Mouse (Mus musculus): Measurements from ENCODE around the gene Paf1. TPM values are rescaled to one million over a fixed set of nuclear protein-coding genes. Genes with fewer than 3 reads are reported as not detected.

Gene Paf1
- polyA plus RNA-seq, 1 experiment from 2014 or later, result 82.0 TPM

DNA sequence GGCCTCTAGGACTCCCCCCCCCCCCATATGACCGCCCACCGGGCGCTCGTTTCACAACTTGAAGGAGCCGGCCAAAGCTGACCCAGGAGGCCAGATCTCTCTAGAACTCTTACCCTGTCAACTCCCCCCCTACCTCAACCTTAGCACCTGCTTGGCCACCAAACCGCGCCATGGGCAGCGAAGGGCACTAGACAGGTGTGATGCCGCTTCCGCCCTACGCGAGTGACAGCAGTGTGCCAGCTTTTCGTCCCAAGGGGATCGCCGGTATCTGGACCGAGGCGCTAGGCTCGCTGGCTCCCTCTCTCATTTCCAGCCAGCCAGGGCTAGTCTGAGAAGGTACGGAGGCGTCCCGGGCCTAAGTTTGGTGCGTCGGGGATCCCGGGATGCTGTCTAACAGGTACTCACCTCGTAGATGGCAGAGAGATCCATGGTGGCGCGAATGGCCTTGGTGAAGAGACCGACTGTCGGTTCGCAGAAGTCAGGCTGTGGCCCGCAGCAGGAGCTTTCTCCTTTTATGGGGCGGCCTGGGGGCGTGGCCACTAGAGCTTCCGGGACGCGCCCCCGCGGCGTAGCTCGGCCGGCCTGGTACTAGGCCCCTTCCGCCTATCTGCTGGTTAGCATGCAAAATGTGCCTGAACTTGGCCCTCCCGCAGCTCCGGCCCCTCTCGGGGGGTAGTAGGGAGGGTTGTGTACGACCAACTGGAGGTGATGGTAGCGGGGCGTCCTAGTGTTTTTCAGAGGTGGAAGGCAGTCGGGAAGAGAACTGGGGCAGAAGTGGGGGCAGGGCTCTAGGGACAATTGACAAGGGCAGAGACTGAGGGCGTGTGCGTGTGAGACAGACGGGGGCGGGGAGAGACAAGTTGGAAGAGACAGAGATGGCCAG, 13.7 kb upstream of the Paf1 start:
- peak; percentile 45 for ATAC-seq (replicated peaks; ENCODE audit: low FRiP score)
- under 1% methylated on average over 53 of the region's 53 CpGs for WGBS
- peak; percentile 89 for DNase-seq (ENCODE audit: low spot score)
- Histone ChIP-seq H3K27ac (ENCODE audit: low read depth, low read length) (peak overlapping the region; percentile 8; the same call in 1 of the 2 replicates), H3K4me1 (replicated peaks; ENCODE audit: control insufficient read depth, insufficient read depth, low read length) (peaks cover 34% of the 10 kb centered on the region), H3K4me2 (ENCODE audit: low read depth, low read length, severe bottlenecking) (peak overlapping the region; percentile 78), H3K27me3 (ENCODE audit: control insufficient read depth, insufficient read depth, low read length) (0 out of 2 replicates have a peak, but pooled peaks cover 2% of the 10 kb centered on the region), H3K36me3 (ENCODE audit: control insufficient read depth, insufficient read depth, low read length) (no peaks in the 10 kb centered on the region), H3K9ac (ENCODE audit: low read length) (peak overlapping the region; percentile 72), H3K9me3 (ENCODE audit: control insufficient read depth, low read length) (no peaks in the 10 kb centered on the region), H3K4me3 (ENCODE audit: low read depth, low read length) (peak overlapping the region; percentile 47)

DNA sequence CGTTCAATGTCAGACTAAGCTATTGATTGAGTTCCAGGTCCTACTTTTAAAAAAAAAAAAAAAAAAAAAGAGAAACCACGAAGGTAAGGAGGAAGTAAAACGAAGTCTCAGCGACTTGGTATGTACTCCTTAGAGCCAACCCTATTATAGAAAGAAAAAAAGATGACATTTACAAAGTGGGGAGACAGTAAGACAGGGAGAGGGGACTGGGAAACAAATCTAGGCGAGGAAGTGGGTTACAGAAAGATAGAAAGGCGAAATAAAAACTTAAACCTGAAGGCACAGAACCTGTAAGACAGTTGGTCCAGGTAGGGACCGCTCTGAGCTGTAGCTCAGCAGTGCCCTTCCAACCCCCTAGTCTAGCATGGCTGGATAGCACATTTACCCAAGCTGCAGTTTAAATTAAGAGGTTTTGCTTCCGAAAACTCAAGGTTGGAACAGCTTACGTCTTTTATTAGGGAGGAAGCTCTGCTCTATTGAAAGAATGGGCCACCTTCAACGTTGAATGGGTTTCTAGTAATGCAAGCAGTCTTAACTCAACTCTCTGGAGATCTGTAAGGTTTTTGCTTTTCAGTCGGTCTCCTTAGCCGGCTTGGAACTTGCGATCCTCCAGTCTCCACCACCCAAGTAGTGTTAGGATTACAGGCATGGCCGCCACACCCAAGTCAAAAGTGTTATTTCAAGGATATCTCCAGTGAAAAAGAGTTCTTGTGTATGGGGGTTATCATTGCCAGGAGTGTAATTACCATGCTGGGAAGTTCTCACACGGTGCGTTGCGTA, 12.3 kb upstream of the Paf1 start, which contains the start of gene Zfp36:
TSS of gene Zfp36 (minus strand) at position 17 of the 780 bp plus-strand sequence.
- 57% methylated on average over 17 of the region's 17 CpGs for WGBS
- Histone ChIP-seq H3K27ac (ENCODE audit: low read depth, low read length) (peak within 1 kb of the TSS; percentile 66; the same call in 1 of the 2 replicates), H3K4me2 (ENCODE audit: low read depth, low read length, severe bottlenecking) (peak within 1 kb of the TSS; percentile 78), H3K9ac (ENCODE audit: low read length) (peak within 1 kb of the TSS; percentile 72), H3K9me3 (ENCODE audit: control insufficient read depth, low read length) (no peaks in the 10 kb centered on the region), H3K4me3 (ENCODE audit: low read depth, low read length) (peak within 1 kb of the TSS; percentile 47), H3K27me3 (ENCODE audit: control insufficient read depth, insufficient read depth, low read length) (0 out of 2 replicates have a peak, but pooled peaks cover 2% of the 10 kb centered on the region), H3K36me3 (ENCODE audit: control insufficient read depth, insufficient read depth, low read length) (no peaks in the 10 kb centered on the region), H3K4me1 (replicated peaks; ENCODE audit: control insufficient read depth, insufficient read depth, low read length) (peaks cover 31% of the 10 kb centered on the region)
- DNase-seq (ENCODE audit: low spot score) (no peak), ATAC-seq (replicated peaks; ENCODE audit: low FRiP score) (no peak)

DNA sequence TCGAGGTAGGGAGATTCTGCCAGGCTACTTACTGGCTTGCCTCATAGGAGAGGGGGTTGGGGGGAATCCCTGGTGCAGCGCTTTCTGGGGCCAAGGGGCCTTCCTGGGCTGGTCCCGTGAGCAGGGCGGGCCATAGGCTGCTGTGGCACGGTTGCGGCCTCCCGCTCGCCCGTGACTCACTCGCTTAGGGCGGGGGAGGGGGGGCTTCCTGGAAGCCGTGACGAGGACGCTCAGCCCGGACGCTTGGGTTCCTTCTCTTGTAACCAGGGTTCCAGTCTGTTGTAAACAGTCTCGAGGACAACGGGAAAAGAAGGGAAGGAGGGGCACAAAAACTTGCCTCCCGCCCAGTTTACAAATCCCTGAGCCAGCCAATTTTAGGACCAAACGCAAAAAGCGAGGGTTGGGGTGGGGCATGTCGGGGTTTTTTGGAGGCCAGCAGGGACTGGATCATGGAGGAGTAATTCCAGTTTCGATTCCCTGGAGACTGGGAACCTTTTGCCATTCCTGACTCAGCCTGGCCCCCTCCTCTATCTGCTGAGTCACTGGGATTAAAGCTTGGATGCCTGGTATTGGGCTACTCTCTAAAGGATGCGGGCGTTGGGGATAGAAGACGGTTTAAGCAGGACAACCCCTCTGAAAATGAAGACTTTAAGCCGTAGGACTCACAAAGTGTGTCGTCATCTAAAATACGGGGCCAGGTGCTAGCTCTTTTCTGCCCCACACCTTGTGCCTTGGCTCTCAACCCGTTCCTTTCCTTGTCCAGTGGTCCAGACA, 11.5 kb upstream of the Paf1 start:
- Histone ChIP-seq H3K27ac (ENCODE audit: low read depth, low read length) (peak overlapping the region; percentile 66), H3K36me3 (ENCODE audit: control insufficient read depth, insufficient read depth, low read length) (no peaks in the 10 kb centered on the region), H3K4me2 (ENCODE audit: low read depth, low read length, severe bottlenecking) (peak overlapping the region; percentile 54), H3K9ac (ENCODE audit: low read length) (peak overlapping the region; percentile 69), H3K4me3 (ENCODE audit: low read depth, low read length) (peak overlapping the region; percentile 10; the same call in 1 of the 2 replicates), H3K4me1 (replicated peaks; ENCODE audit: control insufficient read depth, insufficient read depth, low read length) (peaks cover 27% of the 10 kb centered on the region), H3K27me3 (ENCODE audit: control insufficient read depth, insufficient read depth, low read length) (0 out of 2 replicates have a peak, but pooled peaks cover 2% of the 10 kb centered on the region), H3K9me3 (ENCODE audit: control insufficient read depth, low read length) (no peaks in the 10 kb centered on the region)
- WGBS, result 6% methylated on average over 30 of the region's 30 CpGs
- peak; percentile 73 for DNase-seq (ENCODE audit: low spot score)
- ATAC-seq (replicated peaks; ENCODE audit: low FRiP score), result peak; percentile 40; the same call in 1 of the 2 replicates

DNA sequence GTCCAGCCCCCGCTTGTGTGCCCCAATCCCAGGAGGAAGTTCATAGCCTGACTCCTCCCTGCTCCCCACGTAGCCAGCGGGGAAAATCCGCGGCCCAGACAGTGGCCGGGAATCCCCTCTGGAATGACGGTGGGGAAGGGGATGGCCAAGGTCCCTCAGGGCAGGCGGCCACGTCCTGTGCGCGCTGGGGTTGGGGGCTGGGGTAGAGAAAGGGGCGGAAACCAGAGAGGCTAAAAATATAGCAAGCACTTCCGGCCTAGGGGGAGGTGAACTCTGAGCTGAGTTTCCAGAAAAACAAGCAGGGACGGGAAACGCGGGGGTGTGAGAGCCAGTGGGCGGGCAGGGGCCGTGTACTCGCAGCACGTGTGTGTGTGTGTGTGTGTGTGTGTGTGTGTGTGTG, 10.8 kb upstream of the Paf1 start:
- 3% methylated on average over 19 of the region's 20 CpGs for WGBS
- Histone ChIP-seq H3K4me2 (ENCODE audit: low read depth, low read length, severe bottlenecking) (peak overlapping the region; percentile 54), H3K9ac (ENCODE audit: low read length) (peak overlapping the region; percentile 69), H3K36me3 (ENCODE audit: control insufficient read depth, insufficient read depth, low read length) (no peaks in the 10 kb centered on the region), H3K9me3 (ENCODE audit: control insufficient read depth, low read length) (no peaks in the 10 kb centered on the region), H3K27ac (ENCODE audit: low read depth, low read length) (peak overlapping the region; percentile 66), H3K4me3 (ENCODE audit: low read depth, low read length) (peak overlapping the region; percentile 24), H3K27me3 (ENCODE audit: control insufficient read depth, insufficient read depth, low read length) (0 out of 2 replicates have a peak, but pooled peaks cover 2% of the 10 kb centered on the region), H3K4me1 (replicated peaks; ENCODE audit: control insufficient read depth, insufficient read depth, low read length) (peaks cover 24% of the 10 kb centered on the region)
- DNase-seq (ENCODE audit: low spot score) (peak; percentile 80), ATAC-seq (replicated peaks; ENCODE audit: low FRiP score) (no peak)

DNA sequence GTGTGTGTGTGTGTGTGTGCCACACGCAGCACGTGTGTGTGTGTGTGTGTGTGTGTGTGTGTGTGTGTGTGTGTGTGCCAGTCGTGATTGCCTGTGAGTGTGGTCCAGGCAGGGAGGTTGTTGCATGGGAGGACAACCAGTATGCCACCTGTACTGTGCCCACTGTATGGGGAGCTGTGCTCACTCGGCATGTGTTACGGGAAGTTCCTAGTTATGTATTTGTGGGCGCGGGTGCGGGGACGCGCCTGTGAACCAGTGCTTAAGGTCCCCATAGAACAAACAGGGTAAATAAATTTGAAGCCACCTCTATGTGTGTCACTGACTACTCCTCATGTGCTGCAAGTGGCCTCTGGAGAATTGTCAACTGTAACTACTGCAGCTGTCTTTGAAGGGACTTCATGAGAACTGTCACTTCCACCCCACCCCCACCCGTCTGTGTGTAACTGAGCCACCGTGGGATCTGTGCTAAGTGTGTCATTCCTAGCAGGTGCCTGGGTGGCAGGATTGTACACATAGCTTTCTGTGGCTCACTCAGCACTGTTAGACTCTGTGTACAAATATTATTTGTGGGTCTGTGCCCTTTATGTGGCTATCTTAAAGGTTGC, 10.3 kb upstream of the Paf1 start:
- DNase-seq (ENCODE audit: low spot score), result no peak
- Histone ChIP-seq H3K9ac (ENCODE audit: low read length) (no peak overlapping the region; the same call in 1 of the 2 replicates), H3K4me1 (replicated peaks; ENCODE audit: control insufficient read depth, insufficient read depth, low read length) (peaks cover 24% of the 10 kb centered on the region), H3K4me2 (ENCODE audit: low read depth, low read length, severe bottlenecking) (peak overlapping the region; percentile 54; the same call in 1 of the 2 replicates), H3K27me3 (ENCODE audit: control insufficient read depth, insufficient read depth, low read length) (0 out of 2 replicates have a peak, but pooled peaks cover 2% of the 10 kb centered on the region), H3K36me3 (ENCODE audit: control insufficient read depth, insufficient read depth, low read length) (no peaks in the 10 kb centered on the region; the same call in 1 of the 2 replicates), H3K27ac (ENCODE audit: low read depth, low read length) (no peak overlapping the region), H3K4me3 (ENCODE audit: low read depth, low read length) (no peak overlapping the region), H3K9me3 (ENCODE audit: control insufficient read depth, low read length) (no peaks in the 10 kb centered on the region)
- WGBS, result 71% methylated on average over 9 of the region's 12 CpGs
- ATAC-seq (replicated peaks; ENCODE audit: low FRiP score), result no peak

DNA sequence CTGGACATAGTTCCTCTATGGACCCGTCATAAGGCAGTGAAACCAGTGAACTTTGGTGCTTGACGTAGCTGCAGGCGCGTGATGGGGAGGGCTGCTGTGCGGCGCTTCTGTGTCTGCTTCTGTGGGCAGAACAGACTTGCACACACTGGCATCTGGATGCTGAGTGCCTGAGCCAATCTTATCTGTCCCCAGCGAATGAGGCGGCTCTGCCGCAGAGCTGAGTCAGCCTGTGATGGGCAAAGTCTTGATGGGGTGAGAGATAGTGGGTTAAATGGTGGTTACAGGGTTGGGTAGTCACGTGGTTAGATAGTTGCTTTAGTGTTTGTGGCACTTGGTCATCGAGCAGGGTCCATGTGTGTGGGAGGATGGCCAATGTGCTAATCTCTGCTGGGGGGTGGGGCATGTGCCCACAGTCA, 9.8 kb upstream of the Paf1 start:
- no peak overlapping the region for H3K4me2 ChIP-seq (ENCODE audit: low read depth, low read length, severe bottlenecking)
- H3K9ac ChIP-seq (ENCODE audit: low read length), result no peak overlapping the region
- no peak overlapping the region for H3K4me3 ChIP-seq (ENCODE audit: low read depth, low read length)
- peaks cover 22% of the 10 kb centered on the region for H3K4me1 ChIP-seq (replicated peaks; ENCODE audit: control insufficient read depth, insufficient read depth, low read length)
- peaks cover under 1% of the 10 kb centered on the region; the same call in 1 of the 2 replicates for H3K36me3 ChIP-seq (ENCODE audit: control insufficient read depth, insufficient read depth, low read length)
- 0 out of 2 replicates have a peak, but pooled peaks cover 2% of the 10 kb centered on the region for H3K27me3 ChIP-seq (ENCODE audit: control insufficient read depth, insufficient read depth, low read length)
- no peak overlapping the region for H3K27ac ChIP-seq (ENCODE audit: low read depth, low read length)
- ATAC-seq (replicated peaks; ENCODE audit: low FRiP score) (no peak), DNase-seq (ENCODE audit: low spot score) (no peak)
- 74% methylated on average over 11 of the region's 11 CpGs for WGBS
- H3K9me3 ChIP-seq (ENCODE audit: control insufficient read depth, low read length), result no peaks in the 10 kb centered on the region

DNA sequence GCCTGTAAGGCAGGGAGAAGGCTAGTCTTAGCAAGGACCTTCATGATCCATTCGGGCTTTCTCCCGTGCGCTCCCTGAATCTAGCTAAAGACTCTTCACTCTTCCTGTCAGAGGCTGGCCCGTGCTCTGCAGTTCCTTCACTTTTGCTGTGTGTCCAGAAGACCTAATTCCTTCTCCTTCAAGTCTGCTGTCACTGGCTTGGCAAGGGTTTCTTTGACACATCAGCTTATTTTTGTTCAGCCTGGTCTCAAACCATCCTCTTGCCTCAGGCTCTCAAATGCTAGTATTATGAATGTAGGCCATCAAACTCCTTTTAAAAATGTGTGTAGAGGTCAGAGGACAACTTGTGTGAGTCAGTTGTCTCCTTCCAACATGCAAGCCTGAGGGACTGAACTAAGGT, 9.1 kb upstream of the Paf1 start:
- Histone ChIP-seq H3K36me3 (ENCODE audit: control insufficient read depth, insufficient read depth, low read length) (peaks cover 4% of the 10 kb centered on the region; the same call in 1 of the 2 replicates), H3K9me3 (ENCODE audit: control insufficient read depth, low read length) (no peaks in the 10 kb centered on the region), H3K4me1 (replicated peaks; ENCODE audit: control insufficient read depth, insufficient read depth, low read length) (peaks cover 16% of the 10 kb centered on the region; the same call in 1 of the 2 replicates), H3K4me3 (ENCODE audit: low read depth, low read length) (no peak overlapping the region), H3K4me2 (ENCODE audit: low read depth, low read length, severe bottlenecking) (no peak overlapping the region), H3K27ac (ENCODE audit: low read depth, low read length) (no peak overlapping the region), H3K9ac (ENCODE audit: low read length) (no peak overlapping the region), H3K27me3 (ENCODE audit: control insufficient read depth, insufficient read depth, low read length) (no peaks in the 10 kb centered on the region)
- DNase-seq (ENCODE audit: low spot score), result no peak
- ATAC-seq (replicated peaks; ENCODE audit: low FRiP score), result no peak
- 87% methylated on average over 4 of the region's 4 CpGs for WGBS
